Mouse (Mus musculus) layer of hippocampus, adult 9-10 months (tissue): ENCODE data around the gene Fsip1.

Source experiments
- DNase-seq: peaks from one replicate; pipeline ENCODE4 v3.0.0; 2022; ENCODE audit warnings: low spot score

Fsip1 gene

GRCm38 (mm10) chr2:118087044-118087726 is 169.6 kb downstream of the Fsip1 start:
- no peak for DNase-seq

- DNase-seq, result no peak
Observed at GRCm38 (mm10) chr2:118085647-118086046, 171.1 kb downstream of the Fsip1 start.

- DNase-seq, result no peak
Observed at GRCm38 (mm10) chr2:118084693-118085092, 172.1 kb downstream of the Fsip1 start.

- DNase-seq, result no peak
Observed at GRCm38 (mm10) chr2:118083652-118084051, 173.1 kb downstream of the Fsip1 start.

GRCm38 (mm10) chr2:118081581-118081980 is 175.2 kb downstream of the Fsip1 start:
- no peak for DNase-seq
